Mouse (Mus musculus) adrenal gland, postnatal 10 days (tissue): ENCODE measurements around the gene Atp2a3. TPM values are rescaled to one million over a fixed set of nuclear protein-coding genes. Genes with fewer than 3 reads are reported as not detected.

Source experiments
- DNase-seq: peaks from one replicate; pipeline ENCODE4 v3.0.0; 2021; ENCODE audit warnings: mixed read lengths
- microRNA-seq: library from miRNA; unstranded; fragments of <30 nt; microRNA quantifications from one replicate; pipeline ENCODE4 v1.2.0, GENCODE M21; 2021
- total RNA-seq, 2 experiments: library from RNA; stranded (reverse); gene quantifications; 2 replicates each; pipeline ENCODE4 v1.2.3; 2021

The Atp2a3 gene
- total RNA-seq, 2 experiments from 2014 or later: 20.1 to 26.6 TPM

DNA sequence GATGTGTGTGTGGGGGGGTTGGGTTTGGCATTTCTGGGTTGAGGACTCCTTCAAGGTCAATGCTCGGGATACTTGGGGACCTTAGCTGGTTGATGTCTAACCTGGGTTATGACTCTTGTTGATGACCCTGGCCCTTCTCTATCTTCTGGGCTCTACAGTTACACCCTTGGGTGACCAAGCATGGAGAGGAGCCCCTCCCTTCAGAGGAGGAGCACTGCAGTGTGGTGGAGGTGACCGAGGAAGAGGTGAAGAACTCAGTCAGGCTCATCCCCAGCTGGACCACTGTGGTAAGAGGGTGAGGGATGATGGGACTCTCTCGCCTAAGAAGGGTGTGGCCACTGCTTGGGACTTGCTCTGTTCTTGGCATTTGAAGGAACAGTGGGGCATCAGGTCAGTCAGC, 76.7 kb downstream of the Atp2a3 start:
- no peak for DNase-seq

DNA sequence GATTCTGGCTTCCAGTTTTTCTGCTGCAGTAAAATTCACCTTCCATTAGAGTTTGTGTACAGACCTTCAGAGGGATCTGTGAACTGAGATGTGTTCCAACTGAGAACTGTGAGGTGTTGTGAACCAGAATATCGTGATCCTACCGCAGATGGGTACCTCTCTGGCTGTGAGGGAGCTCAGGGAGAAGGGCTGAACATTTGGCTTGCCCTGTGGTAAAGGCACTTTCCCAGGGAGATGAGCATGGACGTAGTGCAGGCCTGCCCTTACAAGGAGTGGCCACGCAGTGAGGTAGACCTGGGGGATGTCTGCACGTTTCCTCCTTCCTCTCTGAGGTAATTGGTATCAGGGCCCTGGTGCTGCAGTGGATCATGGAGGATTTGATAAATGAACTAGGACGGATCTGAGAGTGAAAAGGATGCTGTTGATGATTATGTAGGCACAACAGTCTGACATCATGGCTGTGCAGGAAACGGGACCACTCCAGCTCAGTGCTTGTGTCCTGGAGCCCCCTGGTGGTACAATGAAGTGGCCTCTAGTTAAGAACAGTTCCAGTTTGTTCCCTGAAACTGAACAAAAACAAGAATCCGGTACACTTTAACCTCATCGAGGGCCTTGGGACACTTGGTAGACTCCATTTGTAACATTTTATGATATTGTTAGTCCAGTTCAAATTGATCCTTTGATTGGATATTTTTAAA, 78.3 kb downstream of the Atp2a3 start:
- DNase-seq: peak; percentile 78

Small RNAs within 50 kb of the gene (microRNA-seq; reads per million reads assigned to microRNA genes)
- gene Gm44467: not detected

Other genes starting within 250 kb of the Atp2a3 start
- gene Cyb5d2, start 165.0 kb upstream of the Atp2a3 start, total RNA-seq: 10 to 100 TPM; 11.4 to 16.0 TPM
- gene Zzef1, start 164.9 kb upstream of the Atp2a3 start, total RNA-seq: 10 to 100 TPM; 26.4 to 39.9 TPM
- gene P2rx1, start 37.9 kb downstream of the Atp2a3 start, total RNA-seq: 1 to 10 TPM; 1.3 TPM
- 1 to 10 TPM; 1.3 to 1.9 TPM for gene Camkk1, start 57.8 kb downstream of the Atp2a3 start, total RNA-seq
- gene Ncbp3, start 86.6 kb downstream of the Atp2a3 start, total RNA-seq: 10 to 100 TPM in 1 of 2 experiments, 1 to 10 TPM in 1; 9.1 to 11.7 TPM
- gene Itgae, start 129.4 kb downstream of the Atp2a3 start, total RNA-seq: under 1 TPM; 0.82 to 0.90 TPM
- gene Haspin, start 177.1 kb downstream of the Atp2a3 start, total RNA-seq: 1 to 10 TPM; 3.0 to 3.7 TPM
- gene P2rx5, start 199.3 kb downstream of the Atp2a3 start, total RNA-seq: 10 to 100 TPM; 14.8 to 26.1 TPM
- 100 to 1,000 TPM; 121 to 122 TPM for gene Emc6, start 215.9 kb downstream of the Atp2a3 start, total RNA-seq
- gene Tax1bp3, start 215.9 kb downstream of the Atp2a3 start, total RNA-seq: 10 to 100 TPM; 72.5 TPM
- gene Ctns, start 237.9 kb downstream of the Atp2a3 start, total RNA-seq: 10 to 100 TPM; 14.6 to 17.1 TPM
- gene Shpk, start 238.3 kb downstream of the Atp2a3 start, total RNA-seq: 1 to 10 TPM; 9.4 to 9.6 TPM